Mouse (Mus musculus): ENCODE data around the gene Kazn.
A peak's percentile ranks its signal among the peaks of the same experiment; 100 is the strongest.

Gene Kazn

GRCm38 (mm10) chr4:142193151-142193578 is 46.0 kb downstream of the Kazn start:
- DNase-seq (ENCODE audit: low spot score) = no peak

GRCm38 (mm10) chr4:142189960-142190359 is 49.2 kb downstream of the Kazn start:
- DNase-seq (ENCODE audit: low spot score) = no peak

DNA sequence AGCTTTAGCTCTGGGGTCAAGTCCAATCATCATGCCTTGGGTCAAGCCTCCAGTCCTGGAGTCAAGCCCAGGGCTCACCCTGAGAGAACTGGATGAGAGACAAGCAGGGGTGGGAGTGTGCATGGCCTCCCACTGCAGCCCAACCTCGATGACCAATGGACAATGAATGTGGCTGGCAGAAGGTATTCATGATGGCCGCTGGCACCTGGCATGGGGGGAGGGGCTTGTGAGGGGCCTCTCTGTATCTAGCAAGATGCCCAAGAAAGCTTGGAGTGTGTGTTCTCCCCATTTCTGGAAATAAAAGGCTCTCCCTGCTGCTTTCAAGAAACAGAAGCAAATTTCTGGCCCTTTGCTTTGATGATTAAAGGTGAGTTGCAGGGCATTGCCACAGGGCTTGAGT is 50.7 kb downstream of the Kazn start:
- DNase-seq (ENCODE audit: low spot score) = no peak

GRCm38 (mm10) chr4:142186155-142186554 is 53.0 kb downstream of the Kazn start:
- no peak for DNase-seq (ENCODE audit: low spot score)

DNA sequence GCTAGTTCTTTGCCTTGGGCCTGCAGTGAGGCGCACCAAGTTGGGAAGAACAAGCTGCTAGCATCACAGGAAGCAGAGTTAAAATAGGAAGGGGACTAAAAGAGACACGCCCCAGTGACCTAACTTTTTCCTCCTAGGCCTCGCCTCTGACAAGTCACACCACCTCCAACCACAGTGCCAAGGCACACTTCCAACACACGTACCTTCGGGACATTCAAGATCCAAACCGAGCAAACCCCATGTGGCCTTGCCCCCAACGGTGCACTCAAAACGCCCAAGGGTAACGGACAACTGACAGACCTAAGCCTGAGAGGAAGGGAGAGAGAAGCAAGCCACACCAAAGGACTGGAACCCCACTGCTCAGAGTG is 53.7 kb downstream of the Kazn start:
- DNase-seq (ENCODE audit: low spot score) = no peak

DNA sequence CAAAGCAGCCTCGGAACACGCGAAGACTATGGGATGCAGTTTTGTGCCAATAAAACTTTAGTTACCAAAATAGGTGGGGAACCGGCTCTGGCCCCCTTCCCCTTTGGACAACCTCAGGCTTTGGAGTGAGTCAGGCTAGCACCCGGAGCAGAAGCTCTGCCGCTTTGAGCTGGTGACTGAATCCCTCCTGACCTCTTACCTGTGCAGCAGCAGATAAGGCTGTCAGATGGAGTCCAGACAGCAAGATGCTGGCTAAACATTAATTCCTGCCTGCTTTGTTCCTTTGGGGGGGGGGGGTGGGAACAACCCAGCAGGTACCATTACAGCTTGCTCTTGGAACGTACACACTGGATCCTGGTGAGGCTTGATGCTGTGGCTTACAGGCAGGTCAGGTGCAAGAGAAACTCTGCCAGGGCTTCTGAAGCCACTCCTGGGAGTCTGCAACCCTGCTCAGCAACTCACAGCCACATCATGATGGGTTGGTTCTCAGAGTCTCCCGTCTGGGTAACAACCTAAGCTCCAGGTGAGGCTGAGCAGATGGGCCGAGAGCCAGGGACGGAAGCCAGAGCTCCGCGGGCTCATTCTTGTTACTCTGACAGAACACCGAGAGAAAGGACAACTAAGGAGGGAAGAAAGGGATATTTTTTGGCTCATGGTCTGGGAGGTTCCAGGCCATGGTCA is 54.2 kb downstream of the Kazn start:
- no peak for DNase-seq (ENCODE audit: low spot score)

DNA sequence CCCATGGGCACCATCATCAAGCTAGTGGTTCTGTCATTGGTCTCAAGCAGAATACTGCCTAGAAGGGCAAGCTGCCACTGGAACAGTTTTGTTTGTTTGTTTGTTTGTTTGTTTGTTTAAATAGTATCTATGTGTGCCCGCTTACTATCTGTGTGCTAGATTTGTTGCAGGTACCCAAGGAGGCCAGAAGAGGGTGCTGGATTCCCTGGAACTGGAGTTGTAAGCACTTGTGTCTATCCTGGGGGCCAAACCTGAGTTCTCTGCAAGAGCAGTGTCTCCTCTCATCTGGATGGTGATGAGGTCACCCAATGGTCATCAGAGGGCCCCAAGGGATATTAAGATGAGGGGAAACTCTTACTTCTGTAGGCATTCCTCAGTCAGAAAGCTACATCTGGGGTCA is 55.6 kb downstream of the Kazn start:
- DNase-seq (ENCODE audit: low spot score) = no peak

GRCm38 (mm10) chr4:142183015-142183414 is 56.2 kb downstream of the Kazn start:
- DNase-seq (ENCODE audit: low spot score) = no peak

DNA sequence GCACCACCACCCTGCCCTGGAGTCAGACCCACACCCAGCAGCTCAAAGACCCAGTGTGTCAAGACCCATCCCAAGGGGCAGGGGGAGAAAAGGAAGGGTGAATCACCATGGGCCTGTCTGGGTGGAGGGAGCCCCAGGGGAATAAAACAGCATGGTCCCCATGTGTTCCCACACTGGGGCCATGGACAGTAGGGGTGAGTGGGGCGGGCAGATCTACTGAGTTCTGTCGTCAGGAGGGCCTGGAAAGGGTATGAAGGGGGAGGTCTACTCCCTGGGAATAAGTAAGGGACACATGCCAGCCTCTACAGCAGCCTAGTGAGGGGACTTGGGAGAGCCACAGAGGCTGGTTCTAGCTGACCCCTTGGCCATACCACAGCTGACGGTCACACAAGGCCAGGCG is 57.6 kb downstream of the Kazn start:
- no peak for DNase-seq (ENCODE audit: low spot score)

DNA sequence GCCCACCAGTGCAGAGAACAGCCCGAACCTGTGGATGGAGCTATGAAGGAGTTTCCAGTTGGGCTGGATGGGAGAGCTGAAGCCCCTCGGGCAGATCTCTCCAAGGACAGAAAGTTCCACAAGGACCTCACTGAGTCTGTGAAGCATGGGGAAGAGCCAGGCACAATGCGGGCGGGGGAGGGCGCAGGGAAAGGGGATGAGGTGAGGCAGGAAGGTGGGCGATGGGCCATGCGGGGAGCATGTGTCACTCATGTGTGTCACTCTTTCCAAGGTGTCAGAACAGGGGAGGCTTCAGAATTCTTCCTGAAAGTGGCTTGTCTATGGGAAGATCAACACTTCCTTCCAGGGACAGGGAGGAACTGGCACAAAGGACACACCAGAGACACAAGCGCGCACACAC is 58.3 kb downstream of the Kazn start:
- peak; percentile 63 for DNase-seq (ENCODE audit: low spot score)

GRCm38 (mm10) chr4:142180289-142180688 is 58.9 kb downstream of the Kazn start:
- peak; percentile 80 for DNase-seq (ENCODE audit: low spot score)

DNA sequence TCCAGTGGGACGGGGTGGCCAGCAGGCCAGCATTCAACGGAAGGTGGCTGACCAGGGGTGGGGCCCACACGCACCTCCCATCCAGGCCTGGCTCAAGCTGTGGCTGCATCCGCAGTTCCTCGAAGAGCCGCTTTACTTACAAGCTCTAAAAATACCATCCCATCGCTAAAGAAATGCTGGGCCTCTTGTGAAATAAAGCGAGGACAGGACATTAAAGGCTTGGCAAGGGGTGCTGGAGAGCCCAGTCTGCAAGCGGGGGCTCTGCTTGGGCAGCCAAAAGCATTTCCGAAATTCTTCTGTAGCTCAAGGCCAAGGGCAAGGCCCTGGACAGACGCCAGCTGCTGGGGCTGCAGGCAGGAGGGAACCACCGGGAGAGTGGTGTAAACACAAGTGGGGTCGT is 59.7 kb downstream of the Kazn start:
- peak; percentile 95 for DNase-seq (ENCODE audit: low spot score)

GRCm38 (mm10) chr4:142176732-142177131 is 62.5 kb downstream of the Kazn start:
- DNase-seq (ENCODE audit: low spot score) = no peak

GRCm38 (mm10) chr4:142173981-142174485 is 65.2 kb downstream of the Kazn start:
- DNase-seq (ENCODE audit: low spot score) = no peak

GRCm38 (mm10) chr4:142172942-142173341 is 66.3 kb downstream of the Kazn start:
- DNase-seq (ENCODE audit: low spot score) = no peak

GRCm38 (mm10) chr4:142171788-142172497 is 67.3 kb downstream of the Kazn start:
- DNase-seq (ENCODE audit: low spot score) = no peak

DNA sequence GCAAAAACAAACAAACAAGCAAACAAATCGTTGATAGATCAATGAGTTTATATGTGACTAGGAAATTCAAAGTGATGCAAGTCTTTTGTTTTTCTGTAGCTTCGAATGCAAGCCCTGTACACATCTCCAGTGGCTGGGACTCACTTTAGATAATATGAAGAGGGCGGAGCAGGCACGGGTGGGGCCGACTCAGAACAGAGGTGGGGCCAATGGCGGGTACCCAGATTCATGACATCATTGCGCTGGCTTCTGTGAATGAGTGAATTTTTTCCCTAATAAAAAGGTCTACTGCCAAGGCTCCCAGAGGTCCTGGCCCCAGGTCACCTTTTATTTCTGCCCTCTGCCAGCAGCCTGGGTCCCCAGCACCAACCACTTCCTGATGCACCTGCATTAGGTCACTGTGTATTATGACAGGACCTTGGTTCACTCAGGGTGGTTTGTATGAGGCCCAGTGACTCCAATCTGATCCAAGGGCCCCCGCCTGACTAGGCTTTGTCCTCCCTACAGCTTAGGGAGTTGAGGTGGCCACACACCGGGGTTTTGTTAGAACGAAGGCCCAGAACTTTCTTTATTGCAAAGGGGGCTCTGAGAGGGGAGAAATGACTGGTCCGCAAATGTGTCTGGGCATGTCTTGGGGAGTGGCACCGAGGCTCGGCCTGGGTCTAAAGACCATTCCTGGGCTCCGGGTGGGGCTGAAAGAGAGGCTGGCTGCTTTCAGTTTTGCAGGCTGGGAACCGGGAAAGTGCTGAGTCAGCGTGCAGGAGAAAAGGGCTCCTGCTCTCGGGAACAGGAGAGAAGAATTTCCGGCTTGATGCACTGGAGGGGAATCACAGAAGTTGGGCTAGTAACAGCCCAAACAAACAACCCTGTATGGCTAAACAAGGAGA is 68.1 kb downstream of the Kazn start:
- peak; percentile 62 for DNase-seq (ENCODE audit: low spot score)

DNA sequence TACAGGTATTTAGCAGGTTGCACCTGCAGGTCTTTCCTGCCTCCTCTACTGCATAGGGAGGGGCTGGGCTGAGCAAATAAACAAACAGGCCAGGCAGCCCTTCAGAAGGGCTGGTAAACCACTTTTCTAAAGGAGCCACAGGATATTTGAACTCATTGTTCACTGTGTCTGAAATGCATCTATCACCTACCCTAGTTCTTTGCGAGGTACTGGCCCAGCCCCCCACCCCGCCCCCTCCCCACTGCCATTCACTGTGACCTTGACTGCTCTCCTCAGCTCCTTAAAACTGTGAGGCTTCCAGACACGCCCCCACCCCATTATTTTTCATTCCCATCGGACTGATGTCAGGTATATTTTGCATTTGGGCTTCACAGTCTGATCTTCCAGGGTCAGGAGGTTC is 69.6 kb downstream of the Kazn start:
- no peak for DNase-seq (ENCODE audit: low spot score)

- no peak for DNase-seq (ENCODE audit: low spot score)
Observed at GRCm38 (mm10) chr4:142168352-142168751, 70.8 kb downstream of the Kazn start.

DNA sequence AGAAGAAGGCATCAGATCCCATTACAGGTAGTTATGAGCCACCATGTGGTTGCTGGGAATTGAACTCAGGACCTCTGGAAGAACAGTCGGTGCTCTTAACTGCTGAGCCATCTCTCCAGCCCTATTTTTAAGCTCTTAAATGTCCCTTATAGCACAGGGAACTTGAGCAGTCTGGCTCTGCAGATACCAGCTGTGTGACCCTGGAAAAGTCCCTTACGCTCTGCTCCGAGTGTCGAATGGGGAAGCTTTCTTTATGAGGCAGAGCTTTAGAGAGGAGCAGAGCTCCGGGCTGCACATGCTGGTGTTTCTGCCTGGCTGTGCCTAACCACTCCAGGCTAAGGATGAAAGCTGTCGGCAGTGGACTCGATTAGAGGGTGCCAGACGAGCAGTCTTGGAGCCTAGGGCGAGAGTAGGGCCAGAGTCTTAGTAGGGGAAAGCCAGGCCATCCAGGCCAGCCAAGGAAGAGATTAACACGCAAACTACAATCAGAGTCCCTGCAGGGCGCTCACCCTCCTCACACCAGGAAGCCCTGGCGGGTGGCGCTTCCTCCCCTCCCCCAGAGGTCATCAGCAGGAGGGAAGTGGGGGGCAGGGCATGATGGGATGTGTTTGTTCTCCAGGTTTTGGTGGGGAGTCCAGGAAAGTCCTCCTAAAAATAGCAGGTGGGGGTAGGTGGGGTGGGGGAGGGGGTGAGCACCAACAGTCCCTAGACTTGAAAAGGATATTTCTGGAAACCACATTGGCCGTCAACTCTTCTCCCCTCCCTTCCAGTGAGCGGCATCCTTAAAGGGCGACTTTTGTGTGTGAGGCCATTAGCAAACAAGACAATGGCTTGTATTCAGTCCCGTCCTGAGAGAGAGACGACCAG is 73.1 kb downstream of the Kazn start:
- peak; percentile 59 for DNase-seq (ENCODE audit: low spot score)

DNA sequence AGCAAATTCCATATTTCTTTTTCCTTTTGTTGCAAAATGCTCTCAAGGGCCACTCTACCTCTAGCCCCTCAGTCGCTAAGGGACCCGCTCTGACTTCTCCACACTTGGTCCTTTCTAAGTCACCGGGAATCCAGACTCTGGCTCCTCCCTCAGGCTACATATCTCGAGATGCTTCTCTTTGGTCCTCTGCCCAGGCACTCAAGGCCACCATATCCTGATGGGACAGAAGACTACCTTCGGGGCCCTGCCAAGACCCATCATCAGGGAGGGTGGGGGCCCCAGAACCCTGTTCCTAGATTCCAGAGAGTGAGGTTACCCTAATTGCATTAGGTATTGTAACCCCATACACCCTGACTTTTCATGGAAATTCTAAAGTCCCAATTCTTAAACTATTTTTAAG is 73.8 kb downstream of the Kazn start:
- peak; percentile 60 for DNase-seq (ENCODE audit: low spot score)

GRCm38 (mm10) chr4:142164386-142164785 is 74.8 kb downstream of the Kazn start:
- DNase-seq (ENCODE audit: low spot score) = no peak
